Mouse (Mus musculus): ENCODE results near the gene Helz.

The Helz gene

GRCm38 (mm10) chr11:107674006-107674405, 126.3 kb downstream of the Helz start:
- DNase-seq (ENCODE audit: low spot score in 2 of 2), result no peak

GRCm38 (mm10) chr11:107674601-107675000, 126.9 kb downstream of the Helz start:
- no peak for DNase-seq (ENCODE audit: low spot score in 2 of 2)

GRCm38 (mm10) chr11:107675246-107675645, 127.5 kb downstream of the Helz start:
- no peak for DNase-seq (ENCODE audit: low spot score in 2 of 2)

GRCm38 (mm10) chr11:107676207-107676940, 128.6 kb downstream of the Helz start:
- DNase-seq (ENCODE audit: low spot score in 2 of 2), result no peak

- no peak for DNase-seq (ENCODE audit: low spot score in 2 of 2)
These were observed 135.1 kb downstream of the Helz start for GRCm38 (mm10) chr11:107682694-107683355.

GRCm38 (mm10) chr11:107683544-107684465, 136.1 kb downstream of the Helz start:
- DNase-seq (ENCODE audit: low spot score in 2 of 2), result no peak

- DNase-seq (ENCODE audit: low spot score in 2 of 2), result no peak
These were observed 138.6 kb downstream of the Helz start for GRCm38 (mm10) chr11:107686290-107686689.

- DNase-seq (ENCODE audit: low spot score in 2 of 2), result no peak
These were observed 140.8 kb downstream of the Helz start for GRCm38 (mm10) chr11:107688480-107688879.

- no peak for DNase-seq (ENCODE audit: low spot score in 2 of 2)
These were observed 143.8 kb downstream of the Helz start for GRCm38 (mm10) chr11:107691569-107691968.

- DNase-seq (ENCODE audit: low spot score in 2 of 2), result no peak
These were observed 145.6 kb downstream of the Helz start for GRCm38 (mm10) chr11:107693338-107693737.

GRCm38 (mm10) chr11:107699967-107700366, 152.2 kb downstream of the Helz start:
- no peak for DNase-seq (ENCODE audit: low spot score in 2 of 2)

GRCm38 (mm10) chr11:107703272-107704134, 155.8 kb downstream of the Helz start:
- DNase-seq (ENCODE audit: low spot score in 2 of 2), result no peak

- no peak for DNase-seq (ENCODE audit: low spot score in 2 of 2)
These were observed 157.3 kb downstream of the Helz start for GRCm38 (mm10) chr11:107705060-107705459.

- DNase-seq (ENCODE audit: low spot score in 2 of 2), result no peak
These were observed 157.8 kb downstream of the Helz start for GRCm38 (mm10) chr11:107705476-107706074.

GRCm38 (mm10) chr11:107707897-107708610, 160.3 kb downstream of the Helz start:
- DNase-seq (ENCODE audit: low spot score in 2 of 2), result no peak

- DNase-seq (ENCODE audit: low spot score in 2 of 2), result no peak
These were observed 162.6 kb downstream of the Helz start for GRCm38 (mm10) chr11:107710379-107710778.

- no peak for DNase-seq (ENCODE audit: low spot score in 2 of 2)
These were observed 166.6 kb downstream of the Helz start for GRCm38 (mm10) chr11:107714368-107714767.

- DNase-seq (ENCODE audit: low spot score in 2 of 2), result no peak
These were observed 168.7 kb downstream of the Helz start, which contains the start of gene Cacng1 for GRCm38 (mm10) chr11:107716332-107716938. Gene Cacng1, minus strand, starts transcription at chr11:107716522.

- no peak for DNase-seq (ENCODE audit: low spot score in 2 of 2)
These were observed 172.7 kb downstream of the Helz start for GRCm38 (mm10) chr11:107720264-107721021.
